Mouse (Mus musculus) testis, postnatal 10 days (tissue): ENCODE results near the gene Aldh16a1.
A peak's percentile ranks its signal among the peaks of the same experiment; 100 is the strongest.
"Not testable (repeated sequence)": the region's sequence is repeated elsewhere in the genome, so short reads cannot be mapped to it uniquely, and the experiment has no call there.

Source experiments
- DNase-seq: peaks from one replicate; pipeline ENCODE4 v3.0.0; 2021; ENCODE audit warnings: low spot score

The Aldh16a1 gene

GRCm38 (mm10) chr7:45134544-45135026 lies 19.8 kb downstream of the Aldh16a1 start:
- peak; percentile 82 for DNase-seq

GRCm38 (mm10) chr7:45133446-45134159 lies 20.8 kb downstream of the Aldh16a1 start:
- DNase-seq: no peak

- DNase-seq: peak; percentile 43
These were observed 22.5 kb downstream of the Aldh16a1 start for GRCm38 (mm10) chr7:45131850-45132249.

GRCm38 (mm10) chr7:45129776-45130512 lies 24.4 kb downstream of the Aldh16a1 start:
- DNase-seq: no peak

- DNase-seq: peak; percentile 80
These were observed 25.1 kb downstream of the Aldh16a1 start for GRCm38 (mm10) chr7:45129318-45129717.

GRCm38 (mm10) chr7:45128624-45129246 lies 25.6 kb downstream of the Aldh16a1 start, which contains the start of gene Rpl13a:
TSS of gene Rpl13a (minus strand) at chr7:45128761.
- DNase-seq: peak; percentile 97

- DNase-seq: no peak
These were observed 26.6 kb downstream of the Aldh16a1 start for GRCm38 (mm10) chr7:45127700-45128224.

- no peak for DNase-seq
These were observed 27.3 kb downstream of the Aldh16a1 start for GRCm38 (mm10) chr7:45126844-45127699.

- DNase-seq: no peak
These were observed 28.1 kb downstream of the Aldh16a1 start for GRCm38 (mm10) chr7:45126147-45126843.

GRCm38 (mm10) chr7:45125649-45126048 lies 28.7 kb downstream of the Aldh16a1 start:
- not testable (repeated sequence) for DNase-seq

GRCm38 (mm10) chr7:45125144-45125600 lies 29.2 kb downstream of the Aldh16a1 start:
- DNase-seq: no peak

GRCm38 (mm10) chr7:45124224-45125143 lies 29.9 kb downstream of the Aldh16a1 start, which contains the start of gene Rps11:
TSS of gene Rps11 (minus strand) at chr7:45124439.
- peak; percentile 96 for DNase-seq

GRCm38 (mm10) chr7:45123186-45123570 lies 31.2 kb downstream of the Aldh16a1 start:
- DNase-seq: peak; percentile 57

GRCm38 (mm10) chr7:45122561-45123185 lies 31.7 kb downstream of the Aldh16a1 start:
- DNase-seq: no peak

GRCm38 (mm10) chr7:45121966-45122365 lies 32.4 kb downstream of the Aldh16a1 start:
- no peak for DNase-seq

GRCm38 (mm10) chr7:45121404-45121803 lies 33.0 kb downstream of the Aldh16a1 start:
- peak; percentile 54 for DNase-seq

GRCm38 (mm10) chr7:45119780-45120709 lies 34.3 kb downstream of the Aldh16a1 start:
- no peak for DNase-seq

- no peak for DNase-seq
These were observed 36.0 kb downstream of the Aldh16a1 start for GRCm38 (mm10) chr7:45118336-45118735.
